In genomic region chr11:84619713-84620112, GRCm38 (mm10) we compare ENCODE assay signal across 19 mouse cellular contexts.
DNase-seq lines count a peak whose midpoint lies in the region; ATAC-seq and TF ChIP-seq lines count a peak whose summit lies in the region.
"Had no signal": no experiment of that assay in that cellular context is flagged by ENCODE, and none has a peak within 500 bp of the region (broad histone marks: within the 10 kb centered on the region; RNA-seq: fewer than 3 reads in every experiment).

No protein-coding gene starts in this region.

- no peak overlapping the region for H3K4me3 ChIP-seq in layer of hippocampus, adult 2 months
- H3K4me3 ChIP-seq: embryonic facial prominence, embryonic 12.5 days; forebrain, embryonic 15.5 days; heart, adult 2 months; heart, embryonic 15.5 days; hindbrain, embryonic 13.5 days had no signal

- peak; percentile 4 for DNase-seq in lung, postnatal 25 days (ENCODE audit: low spot score)
- no peak for DNase-seq in lung, postnatal 4 days
- DNase-seq in B cell, adult 2 months, result peak; percentile 18 to 31
- DNase-seq in c-Kit-positive CD71-positive TER-119-positive erythroid progenitor cells, embryonic 14.5 days (ENCODE audit: low spot score), result no peak
- DNase-seq in layer of hippocampus, adult 2 months (ENCODE audit: low spot score in 2 of 2), result no peak
- DNase-seq: adrenal gland, postnatal 25 days; cerebellum, adult 2 months; cerebellum, postnatal 14 days; gastrocnemius, postnatal 36 days; heart, adult 2 months; heart, postnatal 14 days had no signal

- ATAC-seq in granulocyte monocyte progenitor cell, adult 5-6 weeks (replicated peaks; ENCODE audit: poor library complexity, severe bottlenecking), result peak; percentile 92
- 0 out of 2 replicates have a peak, but pooled peaks have one; percentile 30 for ATAC-seq in neutrophil, adult 5-6 weeks (ENCODE audit: extremely low read depth, insufficient number of reproducible peaks, low FRiP score, poor library complexity, severe bottlenecking)
- ATAC-seq: CD4-positive, CD25-positive, alpha-beta regulatory T cell, adult 4 months; forebrain, embryonic 15.5 days; hindbrain, postnatal 0 days had no signal

- H3K27ac ChIP-seq in layer of hippocampus, adult 2 months, result no peak overlapping the region
- H3K27ac ChIP-seq: embryonic facial prominence, embryonic 12.5 days; forebrain, embryonic 15.5 days; heart, adult 2 months; heart, embryonic 15.5 days; hindbrain, embryonic 13.5 days; hindbrain, postnatal 0 days had no signal

- TF ChIP-seq CTCF in layer of hippocampus, adult 2 months (conservative IDR thresholded peaks at IDR 0.05), result no peak

Comparison
In these comparisons a context has a peak if more than half of its experiments do, and no peak if none do; other contexts are left out.
1. DNase-seq: peak in lung, postnatal 25 days (single experiment) and B cell, adult 2 months (2 of 2); none in lung, postnatal 4 days (0 of 2), c-Kit-positive CD71-positive TER-119-positive erythroid progenitor cells, embryonic 14.5 days (single experiment) and layer of hippocampus, adult 2 months (0 of 2).